Mouse (Mus musculus) heart, postnatal 0 days (tissue): ENCODE measurements around the gene Olfr1164. TPM values are rescaled to one million over a fixed set of nuclear protein-coding genes. Genes with fewer than 3 reads are reported as not detected.

Source experiments
- ATAC-seq: fragments of 200-750 bp; cut with Nextera tagmentation; 2 replicates; pipeline ENCODE4 v1.8.0; 2017; ENCODE audit warnings: low read depth, moderate number of reproducible peaks, moderate library complexity; ENCODE audit not compliant: insufficient read depth
- DNase-seq: peaks from one replicate; pipeline ENCODE4 v3.0.0-alpha.2; 2016; ENCODE audit warnings: low spot score
- H3K27ac ChIP-seq: fragments of 300-500 bp; sonication (generic); 2 replicates; pipeline ENCODE4 v1.5.1; 2014; ENCODE audit warnings: low read depth, mild to moderate bottlenecking
- H3K27me3 ChIP-seq: fragments of 300-500 bp; sonication (generic); 2 replicates; pipeline ENCODE4 v1.6.1; 2014; ENCODE audit warnings: low read length, mixed read lengths; ENCODE audit not compliant: control insufficient read depth, insufficient read depth
- H3K36me3 ChIP-seq: fragments of 300-500 bp; sonication (generic); replicated peaks from 2 replicates; pipeline ENCODE4 v1.6.1; 2014; ENCODE audit warnings: low read length, mixed read lengths; ENCODE audit not compliant: control insufficient read depth, insufficient read depth
- H3K4me1 ChIP-seq: fragments of 300-500 bp; sonication (generic); 2 replicates; pipeline ENCODE4 v1.6.1; 2014; ENCODE audit warnings: antibody characterized with exemption; ENCODE audit not compliant: control insufficient read depth, insufficient read depth
- H3K4me2 ChIP-seq: fragments of 300-500 bp; sonication (generic); 2 replicates; pipeline ENCODE4 v1.6.1; 2014; ENCODE audit warnings: low read depth, mild to moderate bottlenecking, low read length, moderate library complexity
- H3K4me3 ChIP-seq: fragments of 300-500 bp; sonication (generic); 2 replicates; pipeline ENCODE4 v1.5.1; 2014; ENCODE audit warnings: low read depth, low read length
- H3K9ac ChIP-seq: fragments of 300-500 bp; sonication (generic); replicated peaks from 2 replicates; pipeline ENCODE4 v1.6.1; 2014; ENCODE audit warnings: low read depth, low read length, mixed read lengths
- H3K9me3 ChIP-seq: fragments of 300-500 bp; sonication (generic); replicated peaks from 2 replicates; pipeline ENCODE4 v1.6.1; 2016; ENCODE audit warnings: low read length; ENCODE audit not compliant: control insufficient read depth
- CTCF ChIP-seq: IDR thresholded peaks from 2 replicates; pipeline ENCODE4 v1.5.1; 2016; ENCODE audit warnings: antibody characterized with exemption, control low read depth, low read depth
- EP300 ChIP-seq: IDR thresholded peaks from 2 replicates; pipeline ENCODE4 v1.6.1; 2016; ENCODE audit warnings: antibody characterized with exemption, low read depth
- WGBS: fragments of 180-500 bp; shearing (Covaris S2); extraction: QIAGEN DNeasy Blood & Tissue Kit; methylation state at CpG from one replicate; pipeline ENCODE4 v1.1.7; 2014; 5-methylcytosine and 5-hydroxymethylcytosine counted together
- polyA plus RNA-seq: library from polyadenylated mRNA; unstranded; fragments of >200 nt; fragmentation: Nextera tagmentation; extraction: Ambion mirVana; gene quantifications from 2 replicates; pipeline ENCODE4 v1.2.1, GENCODE M21; 2015
- total RNA-seq: library from RNA; depleted of rRNA; stranded (reverse); fragments of >200 nt; gene quantifications from 2 replicates; pipeline ENCODE4 v1.2.3, GENCODE M21; 2014; ENCODE audit warnings: low replicate concordance; rRNA removed

The Olfr1164 gene
- total RNA-seq = not detected in 2 replicates
- not detected in 2 replicates for polyA plus RNA-seq

DNA sequence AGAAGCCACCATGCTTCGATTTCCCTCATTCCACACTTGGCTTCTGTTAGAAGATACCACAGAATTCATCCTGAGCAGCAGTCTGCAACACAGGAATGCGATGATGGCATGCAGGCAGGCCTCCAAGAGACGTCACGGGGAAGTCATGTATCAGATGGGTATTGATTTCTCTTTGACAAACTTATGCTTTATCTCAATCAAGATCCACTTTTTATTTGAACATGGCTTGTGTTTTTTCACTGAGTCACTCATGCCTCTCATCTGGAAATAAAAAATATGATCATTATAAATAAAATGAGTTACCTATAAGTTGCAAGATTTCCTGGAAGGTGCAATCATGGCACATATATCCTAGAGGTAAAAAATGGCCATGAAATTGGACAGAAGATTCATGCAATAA is at the start of gene Olfr1164:
Gene Olfr1164, minus strand, starts transcription at position 101 of the 400 bp plus-strand sequence.
- 56% methylated on average over 4 of the region's 4 CpGs for WGBS
- Histone ChIP-seq H3K9ac (no peak within 1 kb of the TSS), H3K4me2 (no peak within 1 kb of the TSS), H3K9me3 (no peaks in the 10 kb centered on the region), H3K27me3 (no peaks in the 10 kb centered on the region), H3K36me3 (no peaks in the 10 kb centered on the region), H3K4me3 (no peak within 1 kb of the TSS), H3K4me1 (no peaks in the 10 kb centered on the region), H3K27ac (no peak within 1 kb of the TSS)
- ATAC-seq (no peak), DNase-seq (no peak)
- no peak for TF ChIP-seq CTCF
- no peak for TF ChIP-seq EP300

- DNase-seq (no peak), ATAC-seq (no peak)
- no peak for TF ChIP-seq EP300
- no peak for TF ChIP-seq CTCF
- 81% methylated on average over 1 of the region's 1 CpGs for WGBS
- no peaks in the 10 kb centered on the region for H3K36me3 ChIP-seq
- no peaks in the 10 kb centered on the region for H3K9me3 ChIP-seq
- no peaks in the 10 kb centered on the region for H3K4me1 ChIP-seq
- H3K4me3 ChIP-seq = no peak within 1 kb of the TSS
- no peak within 1 kb of the TSS for H3K9ac ChIP-seq
- H3K4me2 ChIP-seq = no peak within 1 kb of the TSS
- H3K27me3 ChIP-seq = no peaks in the 10 kb centered on the region
- H3K27ac ChIP-seq = no peak within 1 kb of the TSS
Measured at GRCm38 (mm10) chr2:88128172-88128571, 34.4 kb upstream of the Olfr1164 start, which contains the start of gene Olfr1166. Olfr1166 (minus strand) TSS chr2:88128272.

- Histone ChIP-seq H3K27ac (no peak within 1 kb of the TSS), H3K36me3 (no peaks in the 10 kb centered on the region), H3K4me3 (no peak within 1 kb of the TSS), H3K9me3 (no peaks in the 10 kb centered on the region), H3K4me1 (no peaks in the 10 kb centered on the region), H3K4me2 (no peak within 1 kb of the TSS), H3K27me3 (no peaks in the 10 kb centered on the region), H3K9ac (no peak within 1 kb of the TSS)
- TF ChIP-seq EP300 (no peak), CTCF (no peak)
- DNase-seq (no peak), ATAC-seq (no peak)
Measured at GRCm38 (mm10) chr2:88071730-88072129, 22.0 kb downstream of the Olfr1164 start, which contains the start of gene Olfr1163. Olfr1163 (minus strand) TSS chr2:88071830.

- Histone ChIP-seq H3K27me3 (no peaks in the 10 kb centered on the region), H3K36me3 (no peaks in the 10 kb centered on the region), H3K4me2 (no peak overlapping the region), H3K4me1 (no peaks in the 10 kb centered on the region), H3K9ac (no peak overlapping the region), H3K27ac (no peak overlapping the region), H3K9me3 (peaks cover 3% of the 10 kb centered on the region), H3K4me3 (no peak overlapping the region)
- ATAC-seq = no peak
- 78% methylated on average over 2 of the region's 2 CpGs for WGBS
- no peak for TF ChIP-seq EP300
- no peak for TF ChIP-seq CTCF
- DNase-seq = no peak
Measured at GRCm38 (mm10) chr2:88063587-88063986, 30.2 kb downstream of the Olfr1164 start.

DNA sequence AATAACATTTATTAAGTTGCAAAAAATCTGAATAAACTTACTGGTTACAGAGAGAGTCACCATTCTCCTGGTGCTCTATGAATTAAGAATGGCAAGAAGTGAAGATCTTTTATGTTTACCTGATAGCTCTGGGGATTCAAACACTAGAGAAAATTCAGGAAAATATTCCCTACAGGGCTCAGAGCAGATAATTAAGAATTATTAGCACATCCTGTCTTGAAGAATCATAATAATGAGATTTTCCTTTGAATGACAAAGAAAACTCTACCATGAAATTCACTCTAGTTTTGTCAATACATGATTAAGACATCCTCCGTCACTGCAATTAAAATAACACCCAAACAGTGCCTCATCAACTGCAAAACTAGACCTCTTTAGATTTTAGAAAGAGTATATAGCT is 42.7 kb downstream of the Olfr1164 start, which contains the start of gene Olfr1162:
Gene Olfr1162, minus strand, starts transcription at position 101 of the 400 bp plus-strand sequence.
- Histone ChIP-seq H3K36me3 (no peaks in the 10 kb centered on the region), H3K9ac (no peak within 1 kb of the TSS), H3K4me3 (no peak within 1 kb of the TSS), H3K9me3 (no peaks in the 10 kb centered on the region), H3K27ac (no peak within 1 kb of the TSS), H3K4me1 (no peaks in the 10 kb centered on the region), H3K4me2 (no peak within 1 kb of the TSS), H3K27me3 (no peaks in the 10 kb centered on the region)
- 78% methylated on average over 1 of the region's 1 CpGs for WGBS
- ATAC-seq = no peak
- no peak for DNase-seq
- TF ChIP-seq EP300 (no peak), CTCF (no peak)

Other genes with a start within 250 kb of the Olfr1164 start
- gene Olfr1150-ps1, start 250.0 kb downstream of the Olfr1164 start, total RNA-seq = not detected in 2 replicates
- gene Olfr1150-ps1, start 250.0 kb downstream of the Olfr1164 start, polyA plus RNA-seq = not detected in 2 replicates
- gene Olfr1151, start 238.1 kb downstream of the Olfr1164 start, total RNA-seq = not detected in 2 replicates
- not detected in 2 replicates for gene Olfr1151, start 238.1 kb downstream of the Olfr1164 start, polyA plus RNA-seq
- not detected in 2 replicates for gene Olfr1152, start 227.5 kb downstream of the Olfr1164 start, total RNA-seq
- not detected in 2 replicates for gene Olfr1152, start 227.5 kb downstream of the Olfr1164 start, polyA plus RNA-seq
- gene Olfr1153, start 199.0 kb downstream of the Olfr1164 start, total RNA-seq = not detected in 2 replicates
- gene Olfr1153, start 199.0 kb downstream of the Olfr1164 start, polyA plus RNA-seq = not detected in 2 replicates
- gene Olfr1154, start 188.8 kb downstream of the Olfr1164 start, total RNA-seq = not detected in 2 replicates
- gene Olfr1154, start 188.8 kb downstream of the Olfr1164 start, polyA plus RNA-seq = not detected in 2 replicates
- gene Olfr1155, start 148.8 kb downstream of the Olfr1164 start, total RNA-seq = not detected in 2 replicates
- not detected in 2 replicates for gene Olfr1155, start 148.8 kb downstream of the Olfr1164 start, polyA plus RNA-seq
- not detected in 2 replicates for gene Olfr1156, start 140.9 kb downstream of the Olfr1164 start, total RNA-seq
- gene Olfr1156, start 140.9 kb downstream of the Olfr1164 start, polyA plus RNA-seq = not detected in 2 replicates
- gene Olfr1157, start 125.7 kb downstream of the Olfr1164 start, total RNA-seq = not detected in 2 replicates
- gene Olfr1157, start 125.7 kb downstream of the Olfr1164 start, polyA plus RNA-seq = not detected in 2 replicates
- gene Olfr74, start 119.3 kb downstream of the Olfr1164 start, total RNA-seq = not detected in 2 replicates
- not detected in 2 replicates for gene Olfr74, start 119.3 kb downstream of the Olfr1164 start, polyA plus RNA-seq
- not detected in 2 replicates for gene Olfr1158, start 103.9 kb downstream of the Olfr1164 start, total RNA-seq
- not detected in 2 replicates for gene Olfr1158, start 103.9 kb downstream of the Olfr1164 start, polyA plus RNA-seq
- gene Olfr1160, start 85.7 kb downstream of the Olfr1164 start, total RNA-seq = not detected in 2 replicates
- gene Olfr1160, start 85.7 kb downstream of the Olfr1164 start, polyA plus RNA-seq = not detected in 2 replicates
- gene Olfr1161, start 71.2 kb downstream of the Olfr1164 start, total RNA-seq = not detected in 2 replicates
- gene Olfr1161, start 71.2 kb downstream of the Olfr1164 start, polyA plus RNA-seq = not detected in 2 replicates
- not detected in 2 replicates for gene Olfr73, start 56.3 kb downstream of the Olfr1164 start, total RNA-seq
- gene Olfr73, start 56.3 kb downstream of the Olfr1164 start, polyA plus RNA-seq = not detected in 2 replicates
- gene Olfr1162, start 42.8 kb downstream of the Olfr1164 start, total RNA-seq = not detected in 2 replicates
- gene Olfr1162, start 42.8 kb downstream of the Olfr1164 start, polyA plus RNA-seq = not detected in 2 replicates
- not detected in 2 replicates for gene Olfr1163, start 22.1 kb downstream of the Olfr1164 start, total RNA-seq
- not detected in 2 replicates for gene Olfr1163, start 22.1 kb downstream of the Olfr1164 start, polyA plus RNA-seq
- gene Olfr1166, start 34.3 kb upstream of the Olfr1164 start, total RNA-seq = not detected in 2 replicates
- gene Olfr1166, start 34.3 kb upstream of the Olfr1164 start, polyA plus RNA-seq = not detected in 2 replicates
- gene Olfr1167, start 61.2 kb upstream of the Olfr1164 start, total RNA-seq = not detected in 2 replicates
- gene Olfr1167, start 61.2 kb upstream of the Olfr1164 start, polyA plus RNA-seq = not detected in 2 replicates
- gene Olfr1168, start 87.9 kb upstream of the Olfr1164 start, total RNA-seq = not detected in 2 replicates
- not detected in 2 replicates for gene Olfr1168, start 87.9 kb upstream of the Olfr1164 start, polyA plus RNA-seq
- not detected in 2 replicates for gene Olfr1170, start 134.4 kb upstream of the Olfr1164 start, total RNA-seq
- not detected in 2 replicates for gene Olfr1170, start 134.4 kb upstream of the Olfr1164 start, polyA plus RNA-seq
- not detected in 2 replicates for gene Olfr1173, start 185.9 kb upstream of the Olfr1164 start, total RNA-seq
- gene Olfr1173, start 185.9 kb upstream of the Olfr1164 start, polyA plus RNA-seq = not detected in 2 replicates
- gene Olfr1174-ps, start 221.2 kb upstream of the Olfr1164 start, total RNA-seq = not detected in 2 replicates
- not detected in 2 replicates for gene Olfr1174-ps, start 221.2 kb upstream of the Olfr1164 start, polyA plus RNA-seq
- not detected in 2 replicates for gene Olfr1175-ps, start 233.2 kb upstream of the Olfr1164 start, total RNA-seq
- not detected in 2 replicates for gene Olfr1175-ps, start 233.2 kb upstream of the Olfr1164 start, polyA plus RNA-seq
- gene Olfr1176, start 242.8 kb upstream of the Olfr1164 start, total RNA-seq = not detected in 2 replicates
- not detected in 2 replicates for gene Olfr1176, start 242.8 kb upstream of the Olfr1164 start, polyA plus RNA-seq